Mouse (Mus musculus): ENCODE measurements around the gene Hnrnpul1. TPM values are rescaled to one million over a fixed set of nuclear protein-coding genes. Genes with fewer than 3 reads are reported as not detected.

The Hnrnpul1 gene
- polyA plus RNA-seq, 1 experiment from 2014 or later, result 37.3 TPM

- no peak overlapping the region for H3K27ac ChIP-seq (replicated peaks)
- peaks cover 9% of the 10 kb centered on the region for H3K27me3 ChIP-seq (replicated peaks)
- H3K4me3 ChIP-seq (replicated peaks), result peak overlapping the region; percentile 37
- H3K9me3 ChIP-seq (replicated peaks), result no peaks in the 10 kb centered on the region
- peaks cover 20% of the 10 kb centered on the region for H3K4me1 ChIP-seq
- H3K36me3 ChIP-seq, result no peaks in the 10 kb centered on the region
- H3K4me2 ChIP-seq, result peak overlapping the region; percentile 62
- 6% methylated on average over 30 of the region's 37 CpGs for WGBS
- H3K9ac ChIP-seq (replicated peaks), result peak overlapping the region; percentile 21; the same call in 1 of the 2 replicates
- peak; percentile 70 for ATAC-seq (ENCODE audit: low FRiP score)
These were observed 49.7 kb downstream of the Hnrnpul1 start for GRCm38 (mm10) chr7:25704716-25705364.

GRCm38 (mm10) chr7:25703793-25704494 is 50.6 kb downstream of the Hnrnpul1 start:
- Histone ChIP-seq H3K36me3 (no peaks in the 10 kb centered on the region), H3K9ac (replicated peaks) (no peak overlapping the region), H3K9me3 (replicated peaks) (no peaks in the 10 kb centered on the region), H3K4me1 (peaks cover 17% of the 10 kb centered on the region), H3K4me3 (replicated peaks) (no peak overlapping the region; the same call in 1 of the 2 replicates), H3K27me3 (replicated peaks) (peaks cover 9% of the 10 kb centered on the region), H3K27ac (replicated peaks) (no peak overlapping the region), H3K4me2 (peak overlapping the region; percentile 62)
- WGBS, result 21% methylated on average over 10 of the region's 10 CpGs
- ATAC-seq (ENCODE audit: low FRiP score), result no peak

- H3K9ac ChIP-seq (replicated peaks), result no peak overlapping the region
- no peaks in the 10 kb centered on the region for H3K36me3 ChIP-seq
- H3K4me2 ChIP-seq, result no peak overlapping the region
- no peak overlapping the region for H3K27ac ChIP-seq (replicated peaks)
- no peaks in the 10 kb centered on the region for H3K9me3 ChIP-seq (replicated peaks)
- peaks cover 9% of the 10 kb centered on the region for H3K27me3 ChIP-seq (replicated peaks)
- peaks cover 17% of the 10 kb centered on the region for H3K4me1 ChIP-seq
- 90% methylated on average over 2 of the region's 2 CpGs for WGBS
- no peak overlapping the region for H3K4me3 ChIP-seq (replicated peaks)
- no peak for ATAC-seq (ENCODE audit: low FRiP score)
These were observed 52.2 kb downstream of the Hnrnpul1 start for GRCm38 (mm10) chr7:25702350-25702749.

- Histone ChIP-seq H3K27ac (replicated peaks) (no peak overlapping the region), H3K36me3 (no peaks in the 10 kb centered on the region), H3K4me1 (peaks cover 17% of the 10 kb centered on the region), H3K27me3 (replicated peaks) (peaks cover 9% of the 10 kb centered on the region), H3K9me3 (replicated peaks) (no peaks in the 10 kb centered on the region), H3K4me2 (no peak overlapping the region), H3K4me3 (replicated peaks) (no peak overlapping the region), H3K9ac (replicated peaks) (no peak overlapping the region)
- no peak for ATAC-seq (ENCODE audit: low FRiP score)
- 74% methylated on average over 12 of the region's 12 CpGs for WGBS
These were observed 53.8 kb downstream of the Hnrnpul1 start for GRCm38 (mm10) chr7:25700732-25701131.

- Histone ChIP-seq H3K4me2 (no peak overlapping the region), H3K27me3 (replicated peaks) (peaks cover 9% of the 10 kb centered on the region), H3K9me3 (replicated peaks) (no peaks in the 10 kb centered on the region), H3K9ac (replicated peaks) (no peak overlapping the region), H3K36me3 (no peaks in the 10 kb centered on the region), H3K4me3 (replicated peaks) (no peak overlapping the region), H3K4me1 (peaks cover 13% of the 10 kb centered on the region), H3K27ac (replicated peaks) (no peak overlapping the region)
- no peak for ATAC-seq (ENCODE audit: low FRiP score)
- WGBS, result 54% methylated on average over 13 of the region's 13 CpGs
These were observed 54.7 kb downstream of the Hnrnpul1 start for GRCm38 (mm10) chr7:25699851-25700250.

- 46% methylated on average over 8 of the region's 8 CpGs for WGBS
- H3K36me3 ChIP-seq, result no peaks in the 10 kb centered on the region
- no peak overlapping the region for H3K4me3 ChIP-seq (replicated peaks)
- H3K27me3 ChIP-seq (replicated peaks), result peaks cover 20% of the 10 kb centered on the region
- peak; percentile 36; the same call in 1 of the 2 replicates for ATAC-seq (ENCODE audit: low FRiP score)
- no peak overlapping the region for H3K27ac ChIP-seq (replicated peaks)
- no peak overlapping the region for H3K4me2 ChIP-seq
- H3K9ac ChIP-seq (replicated peaks), result no peak overlapping the region
- H3K9me3 ChIP-seq (replicated peaks), result no peaks in the 10 kb centered on the region
- H3K4me1 ChIP-seq, result peaks cover 8% of the 10 kb centered on the region
These were observed 60.5 kb downstream of the Hnrnpul1 start for GRCm38 (mm10) chr7:25694104-25694503.

GRCm38 (mm10) chr7:25690051-25690450 is 64.5 kb downstream of the Hnrnpul1 start:
- H3K27me3 ChIP-seq (replicated peaks), result peaks cover 58% of the 10 kb centered on the region
- ATAC-seq (ENCODE audit: low FRiP score), result no peak
- H3K4me2 ChIP-seq, result peak overlapping the region; percentile 84
- H3K9ac ChIP-seq (replicated peaks), result no peak overlapping the region
- H3K27ac ChIP-seq (replicated peaks), result no peak overlapping the region
- H3K36me3 ChIP-seq, result no peaks in the 10 kb centered on the region
- peak overlapping the region; percentile 45; the same call in 1 of the 2 replicates for H3K4me3 ChIP-seq (replicated peaks)
- 24% methylated on average over 5 of the region's 5 CpGs for WGBS
- H3K4me1 ChIP-seq, result peaks cover 37% of the 10 kb centered on the region
- no peaks in the 10 kb centered on the region for H3K9me3 ChIP-seq (replicated peaks)

GRCm38 (mm10) chr7:25689603-25690021 is 64.9 kb downstream of the Hnrnpul1 start:
- Histone ChIP-seq H3K36me3 (no peaks in the 10 kb centered on the region), H3K27ac (replicated peaks) (no peak overlapping the region), H3K27me3 (replicated peaks) (peaks cover 63% of the 10 kb centered on the region), H3K4me3 (replicated peaks) (peak overlapping the region; percentile 45), H3K4me1 (peaks cover 37% of the 10 kb centered on the region), H3K9me3 (replicated peaks) (no peaks in the 10 kb centered on the region), H3K9ac (replicated peaks) (peak overlapping the region; percentile 31; the same call in 1 of the 2 replicates), H3K4me2 (peak overlapping the region; percentile 84)
- no peak for ATAC-seq (ENCODE audit: low FRiP score)
- WGBS, result 7% methylated on average over 12 of the region's 12 CpGs

- peak; percentile 35; the same call in 1 of the 2 replicates for ATAC-seq (ENCODE audit: low FRiP score)
- 1% methylated on average over 52 of the region's 52 CpGs for WGBS
- Histone ChIP-seq H3K36me3 (no peaks in the 10 kb centered on the region), H3K9me3 (replicated peaks) (no peaks in the 10 kb centered on the region), H3K27me3 (replicated peaks) (peaks cover 63% of the 10 kb centered on the region), H3K4me3 (replicated peaks) (peak overlapping the region; percentile 45), H3K27ac (replicated peaks) (0 out of 2 replicates have a peak overlapping the region, but pooled peaks have one; percentile 23), H3K4me2 (peak overlapping the region; percentile 84), H3K9ac (replicated peaks) (peak overlapping the region; percentile 31), H3K4me1 (peaks cover 37% of the 10 kb centered on the region)
These were observed 65.6 kb downstream of the Hnrnpul1 start for GRCm38 (mm10) chr7:25688810-25689586.

GRCm38 (mm10) chr7:25687811-25688401 is 66.7 kb downstream of the Hnrnpul1 start:
- 0 out of 2 replicates have a peak overlapping the region, but pooled peaks have one; percentile 18 for H3K27ac ChIP-seq (replicated peaks)
- under 1% methylated on average over 47 of the region's 47 CpGs for WGBS
- no peak for ATAC-seq (ENCODE audit: low FRiP score)

More at GRCm38 (mm10) chr7:25687811-25688401, 66.7 kb downstream of the Hnrnpul1 start:
- no peaks in the 10 kb centered on the region for H3K36me3 ChIP-seq
- H3K27me3 ChIP-seq (replicated peaks), result peaks cover 63% of the 10 kb centered on the region
- H3K9ac ChIP-seq (replicated peaks), result peak overlapping the region; percentile 44
- H3K4me3 ChIP-seq (replicated peaks), result peak overlapping the region; percentile 45
- H3K4me1 ChIP-seq, result peaks cover 37% of the 10 kb centered on the region
- H3K9me3 ChIP-seq (replicated peaks), result no peaks in the 10 kb centered on the region
- H3K4me2 ChIP-seq, result peak overlapping the region; percentile 84
